Mouse (Mus musculus): ENCODE results near the gene Adgrb2.

Adgrb2 gene

DNA sequence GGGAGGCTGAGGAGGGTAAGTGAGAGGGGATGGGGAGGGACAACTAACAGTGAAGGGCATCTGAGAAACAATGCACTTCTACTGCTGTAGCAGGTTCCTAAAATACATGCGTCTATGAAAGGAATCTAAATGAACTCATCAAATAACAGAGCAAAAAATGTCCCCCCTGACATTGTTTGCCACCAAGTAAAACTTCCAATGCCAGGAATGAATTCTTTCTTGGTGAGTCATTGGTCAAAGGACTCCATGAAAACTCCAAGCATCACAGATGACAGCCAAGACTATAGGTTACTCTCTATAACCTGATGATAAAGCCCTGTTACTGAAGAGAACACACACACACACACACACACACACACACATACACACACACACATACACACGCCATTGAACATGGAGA is 46.5 kb downstream of the Adgrb2 start:
- DNase-seq (ENCODE audit: low read depth, low spot score) = no peak

DNA sequence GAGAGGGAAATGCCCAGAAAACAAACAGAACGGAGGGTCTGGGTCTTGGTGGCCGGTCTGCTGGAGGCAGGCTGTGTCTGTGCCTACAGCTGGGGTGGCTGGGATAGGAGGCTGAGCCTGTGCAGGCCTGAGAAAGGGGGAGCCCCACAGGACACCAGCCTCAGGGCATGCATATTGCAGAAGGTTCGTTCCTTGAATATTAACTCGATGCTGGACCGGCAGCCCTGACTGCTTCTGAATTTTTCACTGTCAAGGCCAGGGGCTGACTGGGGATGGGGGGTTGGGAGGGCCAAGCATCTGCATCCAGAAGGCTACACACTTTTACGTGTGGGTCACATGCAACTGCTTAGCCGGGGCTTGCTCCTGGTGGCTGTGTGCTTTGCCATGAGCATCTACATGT is 48.8 kb downstream of the Adgrb2 start:
- no peak for DNase-seq (ENCODE audit: low read depth, low spot score)

DNA sequence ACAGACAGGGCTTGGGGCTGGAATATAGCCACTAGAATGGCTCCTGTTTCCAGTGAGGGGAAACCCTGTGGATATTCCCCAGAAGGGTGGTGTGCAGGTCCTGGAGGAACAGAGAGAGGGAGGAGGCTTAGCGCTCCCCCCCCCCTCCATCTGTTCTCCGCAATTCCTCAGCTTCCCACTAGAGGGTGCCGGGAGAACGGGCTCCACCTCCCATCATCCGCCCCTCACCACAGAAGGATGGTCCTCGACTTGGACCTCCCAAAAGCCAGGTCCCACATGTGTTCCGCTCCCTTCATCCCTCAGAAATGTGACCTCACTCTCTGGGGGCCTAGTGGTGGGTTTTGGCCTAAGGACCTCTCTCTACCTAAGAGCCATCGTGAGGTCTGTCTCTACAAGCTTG is 51.4 kb downstream of the Adgrb2 start:
- DNase-seq (ENCODE audit: low read depth, low spot score) = peak; percentile 43

DNA sequence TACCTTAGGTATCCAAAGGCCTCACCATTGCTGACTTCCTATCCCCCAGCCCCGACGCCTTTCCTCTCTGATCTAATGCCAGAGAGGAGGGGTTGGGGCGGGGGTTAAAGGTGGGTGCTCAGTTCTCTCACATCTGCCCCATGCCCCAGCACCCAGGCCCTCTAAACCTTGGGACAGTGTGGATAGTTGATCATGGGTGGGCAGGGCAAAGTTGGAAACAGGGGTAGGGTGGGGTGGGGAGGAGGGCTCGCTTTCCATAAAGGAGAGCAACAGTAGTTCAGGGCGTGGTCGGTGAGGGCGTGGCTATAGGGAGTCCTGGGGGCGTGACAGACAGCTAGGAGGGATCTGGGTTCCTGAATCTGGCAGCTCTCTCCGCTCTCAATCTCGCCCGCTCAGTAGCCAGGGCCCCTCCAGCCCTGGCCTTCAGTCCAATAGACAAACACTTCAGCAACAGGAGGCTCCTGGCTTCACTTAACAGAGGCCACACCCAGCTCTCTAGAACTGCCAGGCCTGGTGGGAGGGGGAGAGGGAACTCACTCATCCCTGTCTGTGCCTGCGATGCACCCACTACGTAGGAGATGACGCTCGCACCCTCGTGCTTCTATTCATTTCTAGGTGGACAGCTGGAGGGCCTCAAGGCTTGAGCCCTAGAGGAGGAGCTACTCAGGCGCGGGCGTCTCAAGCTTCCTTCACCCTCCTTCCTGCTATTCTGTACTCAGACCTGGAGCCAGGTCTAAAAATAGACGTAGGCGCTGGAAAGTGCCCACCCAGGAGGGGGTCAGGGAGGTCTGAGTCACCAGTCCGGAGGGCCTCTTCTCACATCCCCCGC is 52.1 kb downstream of the Adgrb2 start:
- DNase-seq (ENCODE audit: low read depth, low spot score) = no peak

DNA sequence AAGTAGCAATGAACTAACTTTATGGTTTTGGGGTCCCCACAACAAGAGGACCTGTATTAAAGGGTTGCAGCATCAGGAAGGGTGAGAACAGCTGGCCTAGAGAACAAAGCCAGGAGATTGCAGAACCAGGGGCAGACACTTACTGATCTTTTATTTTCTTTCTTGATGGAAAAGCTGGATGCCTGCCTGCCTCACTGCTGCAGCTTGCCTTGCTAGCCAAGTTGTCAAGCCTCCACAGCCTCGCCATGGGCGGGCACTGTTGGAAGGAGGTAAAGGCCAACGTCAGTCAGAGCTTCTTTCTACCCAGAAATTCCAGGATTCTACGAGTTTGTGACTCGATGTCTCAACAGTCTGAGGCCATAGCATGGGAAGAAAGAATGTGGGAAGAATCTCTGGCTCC is 54.7 kb downstream of the Adgrb2 start:
- DNase-seq (ENCODE audit: low read depth, low spot score) = no peak

DNA sequence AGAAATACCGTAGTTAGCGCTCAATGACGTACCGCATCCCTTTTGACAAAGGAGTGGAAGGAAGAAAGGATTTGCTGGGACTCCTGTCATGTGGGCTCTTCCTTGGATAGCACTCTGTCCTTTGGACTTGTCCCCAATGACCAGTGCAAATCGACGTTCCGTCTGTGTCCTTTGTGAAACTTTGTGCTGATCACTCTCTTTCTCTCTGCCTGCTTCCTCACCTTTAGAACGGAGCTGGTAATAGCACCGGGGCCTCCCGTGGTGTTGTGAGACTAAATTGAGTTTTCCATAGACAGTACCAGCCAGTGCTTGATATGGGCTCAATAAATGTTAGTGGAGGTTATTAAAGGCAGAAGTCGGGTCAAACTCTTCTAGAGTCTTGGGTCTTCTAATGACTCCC is 56.4 kb downstream of the Adgrb2 start:
- DNase-seq (ENCODE audit: low read depth, low spot score) = no peak

DNA sequence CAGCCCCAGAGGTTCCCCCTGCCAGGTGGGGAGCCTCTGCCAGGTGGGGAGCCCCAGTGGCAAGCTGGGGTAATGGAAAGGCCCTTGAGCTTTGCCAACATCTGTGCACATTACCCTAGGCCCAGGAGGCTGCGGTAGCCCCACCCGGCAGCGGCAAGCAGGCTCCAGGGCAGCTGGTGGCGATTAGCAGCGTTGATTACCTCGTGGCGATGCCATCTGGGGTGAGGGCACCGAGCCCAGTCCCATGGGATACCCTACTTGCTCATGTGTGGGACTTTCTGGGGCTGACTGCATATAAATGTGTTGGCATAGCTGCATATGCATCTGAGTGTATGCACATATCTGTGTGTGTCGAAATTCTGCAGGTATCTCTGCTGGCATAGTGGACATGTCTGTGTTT is 59.5 kb downstream of the Adgrb2 start:
- DNase-seq (ENCODE audit: low read depth, low spot score) = no peak

DNA sequence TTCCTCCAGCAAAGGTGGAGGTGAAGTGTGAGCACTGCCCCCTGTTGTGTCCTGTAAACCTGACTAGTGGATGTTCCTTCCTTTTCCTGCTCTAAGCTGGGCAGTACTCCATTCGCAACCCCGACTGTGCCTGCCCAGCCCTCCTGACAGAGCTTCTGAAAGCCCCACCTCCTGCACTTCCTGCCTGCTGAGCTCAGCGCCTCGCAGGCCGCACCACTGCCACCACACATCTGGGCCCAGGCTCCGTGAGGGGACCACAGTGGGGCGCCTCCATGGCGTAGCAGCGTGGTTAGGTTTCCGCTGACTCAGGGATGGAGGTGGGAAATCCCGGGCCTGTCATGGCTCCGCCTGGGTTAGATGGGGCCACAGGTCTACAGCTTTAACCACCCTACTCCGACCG is 60.9 kb downstream of the Adgrb2 start:
- no peak for DNase-seq (ENCODE audit: low read depth, low spot score)

DNA sequence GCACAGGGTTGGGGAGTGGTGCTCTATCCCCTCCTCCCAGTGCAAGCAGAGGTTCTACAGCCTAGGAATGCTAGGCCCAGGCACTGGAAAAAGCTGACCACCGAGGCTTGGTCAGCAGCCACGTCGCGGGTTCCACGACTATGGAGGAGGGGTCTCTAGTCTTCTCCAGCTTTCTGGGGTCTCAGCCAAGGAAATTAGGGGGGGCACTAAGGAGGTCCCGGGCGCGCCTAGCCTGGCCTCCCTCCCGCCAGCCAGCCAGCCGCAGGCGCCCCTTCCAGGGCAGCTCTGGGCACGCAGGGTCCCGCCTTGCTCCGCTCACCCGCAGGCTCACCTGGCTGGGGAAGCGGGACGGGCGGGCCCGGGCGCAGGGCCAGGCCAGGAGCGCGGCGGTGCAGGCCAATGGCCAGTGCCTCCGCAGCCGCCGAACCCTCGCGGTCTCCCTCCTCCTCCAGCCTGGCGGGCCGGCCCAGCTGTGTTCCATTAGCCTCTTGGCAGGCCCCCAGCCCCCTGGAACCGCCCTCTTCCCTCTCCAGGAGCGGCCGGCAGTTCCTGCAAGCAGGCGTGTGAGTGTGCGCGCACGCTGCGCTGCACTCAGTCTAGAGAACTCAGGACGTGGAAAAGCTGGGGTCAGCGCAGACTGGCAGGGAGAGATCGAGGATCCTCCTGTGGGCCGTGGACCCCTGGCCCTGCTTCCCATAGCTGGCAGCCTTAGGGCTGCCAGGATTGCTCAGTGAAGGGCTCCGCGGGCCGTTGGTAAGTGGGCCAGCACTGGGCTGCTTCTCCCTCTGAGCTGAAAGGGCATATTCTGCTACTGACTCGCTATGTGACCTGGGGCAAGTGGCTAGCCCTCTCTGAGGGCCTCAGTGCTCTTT is 62.9 kb downstream of the Adgrb2 start, which contains the start of gene Col16a1:
Col16a1 (plus strand) TSS at position 510 of the 872 bp plus-strand sequence.
- no peak for DNase-seq (ENCODE audit: low read depth, low spot score)

DNA sequence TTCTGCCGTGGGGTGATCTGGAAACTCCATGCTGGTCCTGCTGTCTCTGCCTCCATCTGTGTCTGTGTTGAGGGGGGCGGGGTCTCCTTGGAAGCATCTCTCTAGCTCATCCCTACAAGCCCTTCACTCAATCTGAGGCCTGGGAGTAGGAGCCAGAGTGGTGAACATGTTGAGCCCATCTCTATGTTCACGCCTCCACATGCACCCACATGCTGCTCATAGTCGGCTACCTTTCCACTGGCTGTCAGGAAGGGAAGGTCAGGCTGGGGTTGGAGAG is 63.5 kb downstream of the Adgrb2 start:
- no peak for DNase-seq (ENCODE audit: low read depth, low spot score)

DNA sequence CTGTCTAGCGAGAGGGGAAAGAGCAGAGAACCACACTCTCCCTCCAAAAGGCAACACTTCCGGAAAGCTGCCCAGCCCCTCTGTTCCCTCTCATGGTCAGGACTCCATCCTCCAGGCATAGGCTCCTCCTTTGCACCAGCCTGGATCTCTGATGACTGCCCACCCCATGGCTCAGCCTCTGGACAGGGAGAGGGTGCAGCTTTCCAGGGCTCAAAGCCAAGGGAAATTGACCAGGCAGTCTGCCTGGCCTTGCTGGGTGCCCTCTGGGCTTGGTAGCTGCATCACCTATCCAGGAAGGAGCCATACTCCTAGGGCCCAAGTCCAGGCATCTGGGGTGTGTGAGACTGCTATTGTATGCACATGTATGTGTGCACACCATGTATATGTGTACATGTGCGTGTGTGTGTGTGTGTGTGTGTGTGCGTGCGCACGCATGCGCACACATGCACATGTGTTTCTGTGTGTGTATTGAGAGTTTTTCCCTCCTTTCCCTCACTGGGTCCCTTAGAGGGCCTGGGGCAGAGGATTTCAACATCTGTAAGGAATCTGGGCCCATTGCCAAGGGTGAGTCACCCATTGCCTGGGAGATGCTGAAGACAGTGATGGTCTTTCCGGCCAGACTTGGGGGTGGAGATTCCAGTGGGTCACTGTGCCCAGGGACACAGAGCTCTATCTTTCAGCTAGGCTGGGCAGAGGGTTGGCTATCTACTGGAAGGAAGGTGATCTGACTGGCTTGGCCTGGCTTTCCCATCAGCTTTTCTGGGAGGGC is 65.6 kb downstream of the Adgrb2 start:
- no peak for DNase-seq (ENCODE audit: low read depth, low spot score)

DNA sequence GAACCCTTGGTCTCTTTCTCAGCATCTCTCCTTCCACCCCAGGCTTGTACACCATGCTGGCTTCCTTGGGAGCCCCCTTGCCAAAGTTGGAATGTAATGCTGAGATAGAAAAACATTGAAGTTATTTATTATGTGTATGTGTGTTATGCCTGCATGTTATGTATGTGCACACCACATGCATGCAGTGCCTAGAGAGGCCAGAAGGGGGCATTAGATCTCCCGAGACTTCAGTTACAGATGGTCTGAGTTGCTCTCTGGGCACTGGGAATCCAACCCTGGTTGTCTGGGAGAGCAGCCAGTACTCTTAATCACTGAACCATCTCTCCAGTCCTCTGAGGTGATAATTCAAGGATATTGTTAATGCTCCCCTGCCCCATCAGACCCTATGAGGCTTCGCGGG is 67.6 kb downstream of the Adgrb2 start:
- DNase-seq (ENCODE audit: low read depth, low spot score) = no peak

DNA sequence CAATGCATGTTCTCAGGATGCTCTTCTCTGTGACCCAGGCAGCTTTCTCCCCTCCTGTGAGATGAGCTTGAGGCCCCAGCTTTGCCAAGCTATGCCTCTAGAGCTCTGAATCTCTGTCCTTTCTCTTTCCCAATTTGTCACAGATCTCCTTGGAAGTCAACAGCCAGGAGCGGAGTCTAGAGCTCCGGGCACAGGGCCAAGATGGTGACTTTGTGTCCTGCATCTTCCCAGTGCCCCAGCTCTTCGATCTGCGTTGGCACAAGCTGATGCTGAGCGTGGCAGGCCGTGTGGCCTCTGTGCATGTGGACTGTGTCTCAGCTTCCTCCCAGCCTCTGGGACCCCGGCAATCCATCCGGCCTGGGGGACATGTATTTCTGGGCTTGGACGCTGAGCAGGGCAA is 68.4 kb downstream of the Adgrb2 start:
- DNase-seq (ENCODE audit: low read depth, low spot score) = no peak

DNA sequence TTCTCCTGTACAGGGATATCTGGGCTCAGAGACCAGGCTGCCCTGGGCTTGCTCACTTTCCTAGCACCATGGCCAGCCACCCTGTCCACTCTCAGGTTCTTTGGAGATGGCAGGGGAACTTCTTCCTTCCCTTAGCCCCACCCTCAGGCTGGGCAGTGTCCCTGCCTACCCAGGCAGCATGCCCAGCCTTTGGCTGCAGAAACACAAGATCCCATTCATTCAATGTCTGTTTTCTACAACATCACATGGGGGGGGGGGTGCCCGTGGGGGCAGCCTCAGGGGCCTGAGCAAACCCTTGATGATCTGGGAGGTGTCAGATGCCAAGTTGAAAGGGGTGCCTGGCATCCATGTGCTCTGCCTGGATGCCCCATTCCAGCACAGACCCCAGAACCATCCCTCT is 70.1 kb downstream of the Adgrb2 start:
- DNase-seq (ENCODE audit: low read depth, low spot score) = no peak

DNA sequence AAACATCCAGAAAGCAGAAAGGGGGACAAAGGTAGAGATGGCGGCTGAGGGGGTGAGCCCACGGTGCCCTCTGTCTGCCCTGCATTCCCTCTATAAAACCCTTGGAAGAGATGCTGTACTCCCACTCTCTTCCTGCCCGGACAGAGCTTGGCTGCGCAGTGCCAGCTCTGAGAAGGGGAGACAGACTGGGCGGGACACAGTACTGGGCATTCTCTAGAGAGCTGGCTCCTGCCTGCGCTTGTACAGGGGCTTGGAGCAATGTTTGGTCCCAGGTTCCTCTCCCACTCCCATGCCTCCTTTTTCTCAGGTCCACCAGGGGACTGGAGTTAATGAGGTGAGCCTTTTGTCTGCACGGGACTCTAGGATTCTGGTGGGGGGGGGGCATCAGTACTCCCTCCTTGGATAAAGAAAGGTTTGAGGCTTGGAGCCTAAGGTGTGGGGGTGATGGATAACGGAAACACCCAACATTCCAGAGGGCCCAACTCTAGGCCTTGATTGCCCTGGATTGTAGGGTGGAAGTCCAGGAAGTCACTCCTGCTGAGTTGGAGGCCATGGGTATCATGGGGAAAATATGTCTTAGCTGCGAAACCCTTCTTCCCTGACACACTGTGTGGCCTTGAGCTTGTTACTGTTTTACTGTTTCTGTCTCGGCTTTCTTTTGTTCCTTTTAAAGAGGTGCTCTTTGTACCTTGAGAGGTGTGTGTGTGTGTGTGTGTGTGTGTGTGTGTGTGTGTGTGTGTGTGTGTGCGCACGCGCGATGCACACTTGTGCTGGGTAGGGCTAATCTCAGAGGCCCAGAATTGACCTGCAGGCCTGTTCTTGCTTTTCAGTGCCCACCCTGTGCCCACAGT is 70.7 kb downstream of the Adgrb2 start:
- DNase-seq (ENCODE audit: low read depth, low spot score) = no peak

DNA sequence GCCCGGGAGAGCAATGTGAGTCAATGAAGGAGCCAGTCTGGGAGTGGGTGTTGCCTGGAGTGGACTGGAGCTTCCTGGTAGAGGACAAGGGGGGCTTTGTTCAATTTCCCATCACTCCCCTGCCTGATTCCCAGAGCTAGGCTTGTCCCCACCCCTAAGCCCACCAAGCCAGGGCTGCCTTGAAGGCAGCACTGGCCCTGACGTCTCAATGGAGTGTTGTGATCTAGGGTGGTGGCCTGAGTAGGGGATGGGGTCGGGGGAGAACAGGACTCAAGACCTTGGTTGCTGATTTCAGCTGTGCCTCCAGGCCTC is 71.3 kb downstream of the Adgrb2 start:
- no peak for DNase-seq (ENCODE audit: low read depth, low spot score)

DNA sequence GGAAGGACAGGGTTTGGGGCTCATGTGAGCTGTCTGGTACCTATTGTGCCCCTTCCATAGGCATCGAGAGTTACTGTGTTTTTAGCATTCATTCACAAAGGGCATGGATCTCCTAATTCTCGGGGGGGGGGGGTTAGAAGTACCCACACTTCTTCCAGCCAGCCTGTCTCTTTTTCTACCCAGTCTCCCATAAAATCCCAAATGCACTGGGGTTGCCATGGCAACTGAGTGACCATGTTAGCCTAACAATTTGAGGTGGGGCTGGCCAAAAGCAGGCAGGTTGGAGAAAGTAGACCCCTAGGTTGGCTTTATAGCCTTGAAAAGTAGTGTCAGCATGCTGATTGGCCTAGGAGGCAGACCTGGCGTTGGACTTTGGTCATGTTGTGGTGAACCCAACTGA is 71.8 kb downstream of the Adgrb2 start:
- no peak for DNase-seq (ENCODE audit: low read depth, low spot score)

DNA sequence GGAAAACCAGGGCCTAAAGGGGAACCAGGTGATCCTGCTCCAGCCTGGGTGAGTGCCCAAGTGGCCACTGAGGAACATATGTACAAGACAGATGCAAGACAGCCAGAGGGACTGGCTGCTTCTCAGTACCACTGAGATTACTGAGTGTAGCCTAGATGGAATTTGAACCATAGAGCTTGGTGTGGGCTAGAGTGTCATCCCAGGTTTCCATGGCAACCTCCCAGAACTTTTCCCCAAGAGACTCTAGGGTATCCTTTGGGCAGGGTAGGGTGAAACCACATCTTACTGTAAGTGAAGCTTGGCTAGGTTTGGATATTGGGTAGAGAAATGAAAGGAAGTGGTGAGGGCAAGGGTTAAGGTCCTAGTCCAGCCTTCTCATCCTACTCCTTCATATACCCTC is 76.3 kb downstream of the Adgrb2 start:
- DNase-seq (ENCODE audit: low read depth, low spot score) = no peak

DNA sequence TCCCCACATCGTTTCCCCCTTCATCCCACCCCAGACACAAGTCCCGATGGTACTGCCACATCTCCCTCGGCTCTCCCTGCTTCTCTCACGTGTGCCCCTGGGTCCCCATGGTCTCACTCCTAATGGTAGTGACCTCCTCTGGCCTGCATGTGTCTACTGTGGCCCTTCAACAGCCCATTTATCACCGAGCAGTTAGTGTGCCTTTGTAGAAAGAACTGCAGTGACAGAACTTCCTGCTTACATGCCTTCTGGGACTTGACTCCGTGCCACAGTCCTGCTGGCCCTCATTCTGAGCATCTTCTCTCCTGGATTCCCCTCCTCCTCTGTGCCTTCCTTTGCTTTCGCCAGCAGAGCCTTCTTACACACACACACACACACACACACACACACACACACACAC is 78.5 kb downstream of the Adgrb2 start:
- DNase-seq (ENCODE audit: low read depth, low spot score) = no peak

DNA sequence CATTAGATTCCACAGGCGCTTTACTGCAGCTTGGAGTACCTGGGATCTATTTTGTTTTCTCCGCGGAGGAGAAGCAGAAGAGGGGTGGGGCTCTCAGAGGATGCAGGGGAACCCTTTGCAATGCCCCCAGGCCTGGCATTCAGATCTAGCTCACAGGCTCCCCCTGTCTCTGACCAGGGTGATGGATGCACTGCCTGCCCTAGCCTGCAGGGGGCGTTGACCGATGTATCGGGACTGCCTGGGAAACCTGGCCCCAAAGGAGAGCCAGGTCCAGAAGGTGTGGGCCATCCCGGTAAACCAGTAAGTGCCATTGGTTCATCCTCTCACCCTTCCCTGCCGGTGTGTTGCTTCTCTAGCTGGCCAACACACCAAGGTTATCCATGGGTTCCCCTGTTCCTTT is 82.1 kb downstream of the Adgrb2 start:
- no peak for DNase-seq (ENCODE audit: low read depth, low spot score)

DNA sequence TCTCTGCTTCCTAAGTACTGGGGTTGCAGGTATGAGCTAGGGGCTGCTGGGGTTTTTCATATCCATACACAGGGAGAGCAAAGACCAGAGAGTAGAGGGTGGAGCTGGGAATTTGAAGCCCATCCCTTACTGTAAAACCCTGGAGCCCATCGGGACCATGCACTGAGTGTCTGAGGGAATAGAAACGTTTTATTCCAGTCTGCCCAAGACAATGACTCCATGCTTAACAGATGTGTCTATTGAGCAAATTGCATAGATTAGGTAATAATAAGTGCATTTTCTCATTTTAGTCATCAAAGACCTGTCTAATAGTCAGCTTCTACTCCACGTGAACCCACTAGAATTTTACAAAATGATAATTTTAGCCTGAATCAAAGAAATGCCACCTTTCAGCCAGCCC is 85.9 kb downstream of the Adgrb2 start:
- DNase-seq (ENCODE audit: low read depth, low spot score) = no peak

DNA sequence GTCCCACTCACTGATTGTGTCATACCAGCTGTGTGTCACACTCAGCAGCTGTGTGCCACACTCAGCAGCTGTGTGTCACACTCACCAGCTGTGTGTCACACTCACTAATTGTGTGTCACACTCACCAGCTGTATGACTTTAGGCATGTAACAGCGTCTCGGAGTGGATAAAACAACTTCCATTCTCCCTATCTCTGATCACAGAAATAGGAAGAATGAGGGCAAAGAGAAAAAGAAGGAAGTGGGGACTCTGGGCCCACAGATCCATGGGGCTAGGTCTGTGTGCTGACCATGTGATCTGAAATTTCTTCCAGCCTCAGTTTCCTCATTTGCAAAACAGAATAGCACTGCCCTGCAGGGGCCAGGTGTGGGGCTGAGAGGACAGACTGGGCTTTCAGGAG is 87.1 kb downstream of the Adgrb2 start:
- no peak for DNase-seq (ENCODE audit: low read depth, low spot score)

Measured in retina, adult 2 months (tissue).